In genomic region chr12:86285704-86286103, GRCm38 (mm10) we compare ENCODE assay signal across 18 mouse cellular contexts. TPM values are rescaled to one million over a fixed set of nuclear protein-coding genes. Genes with fewer than 3 reads are reported as not detected.
DNase-seq lines count a peak whose midpoint lies in the region; ATAC-seq and TF ChIP-seq lines count a peak whose summit lies in the region.
"Had no signal": no experiment of that assay in that cellular context is flagged by ENCODE, and none has a peak within 500 bp of the region (broad histone marks: within the 10 kb centered on the region; RNA-seq: fewer than 3 reads in every experiment).

No protein-coding gene starts in this region.

- no peak overlapping the region for H3K9ac ChIP-seq in intestine, postnatal 0 days (ENCODE audit: low read depth, low read length)
- H3K9ac ChIP-seq in intestine, embryonic 15.5 days = no peak overlapping the region
- no peak overlapping the region for H3K9ac ChIP-seq in lung, embryonic 14.5 days
- no peak overlapping the region for H3K9ac ChIP-seq in stomach, postnatal 0 days (ENCODE audit: low read length)
- H3K9ac ChIP-seq: embryonic facial prominence, embryonic 12.5 days; heart, embryonic 13.5 days; hindbrain, embryonic 13.5 days had no signal

- 100% methylated on average over 2 of the region's 2 CpGs for WGBS in intestine, postnatal 0 days
- 93% methylated on average over 2 of the region's 2 CpGs for WGBS in intestine, embryonic 15.5 days
- 92% methylated on average over 2 of the region's 2 CpGs for WGBS in lung, embryonic 14.5 days
- WGBS in stomach, postnatal 0 days = 99% methylated on average over 2 of the region's 2 CpGs
- 91% methylated on average over 2 of the region's 2 CpGs for WGBS in embryonic facial prominence, embryonic 10.5 days

- no peaks in the 10 kb centered on the region for H3K4me1 ChIP-seq in intestine, postnatal 0 days (replicated peaks; ENCODE audit: control insufficient read depth, insufficient read depth, low read length)
- no peaks in the 10 kb centered on the region for H3K4me1 ChIP-seq in intestine, embryonic 15.5 days (replicated peaks)
- no peaks in the 10 kb centered on the region for H3K4me1 ChIP-seq in lung, embryonic 14.5 days (ENCODE audit: insufficient read depth)
- no peaks in the 10 kb centered on the region for H3K4me1 ChIP-seq in stomach, postnatal 0 days (replicated peaks; ENCODE audit: control insufficient read depth, insufficient read depth)
- H3K4me1 ChIP-seq in embryonic facial prominence, embryonic 10.5 days = no peaks in the 10 kb centered on the region
- H3K4me1 ChIP-seq: embryonic facial prominence, embryonic 12.5 days had no signal

- no peaks in the 10 kb centered on the region for H3K27me3 ChIP-seq in intestine, postnatal 0 days (replicated peaks; ENCODE audit: control insufficient read depth, insufficient read depth, low read length)
- H3K27me3 ChIP-seq in intestine, embryonic 15.5 days (replicated peaks) = no peaks in the 10 kb centered on the region
- no peaks in the 10 kb centered on the region for H3K27me3 ChIP-seq in lung, embryonic 14.5 days (ENCODE audit: insufficient read depth, low read length)
- H3K27me3 ChIP-seq in stomach, postnatal 0 days (ENCODE audit: control insufficient read depth, insufficient read depth, low read length) = no peaks in the 10 kb centered on the region
- no peaks in the 10 kb centered on the region for H3K27me3 ChIP-seq in embryonic facial prominence, embryonic 10.5 days (replicated peaks; ENCODE audit: low read depth, poor library complexity, severe bottlenecking)
- H3K27me3 ChIP-seq: embryonic facial prominence, embryonic 12.5 days; heart, embryonic 13.5 days; hindbrain, embryonic 13.5 days had no signal

- no peak for DNase-seq in lung, embryonic 14.5 days
- no peak for DNase-seq in lung, adult 18-20 months
- peak; percentile 43 for DNase-seq in ES-CJ7 (ENCODE audit: low read depth, low spot score)
- no peak for DNase-seq in stomach, postnatal 0 days (ENCODE audit: low spot score)
- DNase-seq in embryonic facial prominence, embryonic 10.5 days (ENCODE audit: low spot score) = no peak
- DNase-seq: adrenal gland, adult 8-10 months; adrenal gland, postnatal 36 days; cerebellum, adult 2 months; cerebellum, postnatal 14 days; embryo, embryonic 11 days; gastrocnemius, postnatal 25 days had no signal

- TF ChIP-seq EP300 in stomach, postnatal 0 days (optimal IDR thresholded peaks at IDR 0.05) = no peak

- TF ChIP-seq CTCF in intestine, postnatal 0 days (IDR thresholded peaks at IDR 0.05; ENCODE audit: low read depth) = 0 out of 2 replicates have a peak, but pooled peaks have one; percentile 3
- TF ChIP-seq CTCF in lung, embryonic 14.5 days (IDR thresholded peaks at IDR 0.05; ENCODE audit: low read depth) = peak; percentile 14; the same call in 1 of the 2 replicates
- TF ChIP-seq CTCF in stomach, postnatal 0 days (IDR thresholded peaks at IDR 0.05; ENCODE audit: low read depth) = peak; percentile 14; the same call in 1 of the 2 replicates

- no peak for ATAC-seq in intestine, postnatal 0 days
- no peak for ATAC-seq in intestine, embryonic 15.5 days
- no peak for ATAC-seq in lung, embryonic 14.5 days (ENCODE audit: insufficient read depth)
- ATAC-seq in stomach, postnatal 0 days (ENCODE audit: low FRiP score, low TSS enrichment) = no peak
- ATAC-seq: forebrain, embryonic 16.5 days; hindbrain, postnatal 0 days had no signal

- no peak overlapping the region for H3K27ac ChIP-seq in intestine, postnatal 0 days (ENCODE audit: low read depth, low read length)
- H3K27ac ChIP-seq in intestine, embryonic 15.5 days = no peak overlapping the region
- no peak overlapping the region for H3K27ac ChIP-seq in lung, embryonic 14.5 days (ENCODE audit: low read depth)
- no peak overlapping the region for H3K27ac ChIP-seq in stomach, postnatal 0 days (replicated peaks)
- no peak overlapping the region for H3K27ac ChIP-seq in embryonic facial prominence, embryonic 10.5 days (replicated peaks)
- H3K27ac ChIP-seq: embryonic facial prominence, embryonic 12.5 days; heart, embryonic 13.5 days; hindbrain, embryonic 13.5 days; hindbrain, postnatal 0 days had no signal

- no peak overlapping the region for H3K4me2 ChIP-seq in intestine, postnatal 0 days (replicated peaks; ENCODE audit: low read depth)
- H3K4me2 ChIP-seq in intestine, embryonic 15.5 days (replicated peaks) = no peak overlapping the region
- H3K4me2 ChIP-seq in lung, embryonic 14.5 days = no peak overlapping the region
- H3K4me2 ChIP-seq in stomach, postnatal 0 days (replicated peaks; ENCODE audit: low read depth) = no peak overlapping the region
- H3K4me2 ChIP-seq: embryonic facial prominence, embryonic 12.5 days; heart, embryonic 13.5 days; hindbrain, embryonic 13.5 days had no signal

- H3K9me3 ChIP-seq in intestine, postnatal 0 days (ENCODE audit: control insufficient read depth) = no peaks in the 10 kb centered on the region
- H3K9me3 ChIP-seq in intestine, embryonic 15.5 days = no peaks in the 10 kb centered on the region
- no peaks in the 10 kb centered on the region for H3K9me3 ChIP-seq in lung, embryonic 14.5 days (ENCODE audit: low read depth, low read length)
- no peaks in the 10 kb centered on the region for H3K9me3 ChIP-seq in stomach, postnatal 0 days (ENCODE audit: control insufficient read depth, low read length)
- no peaks in the 10 kb centered on the region for H3K9me3 ChIP-seq in embryonic facial prominence, embryonic 10.5 days
- H3K9me3 ChIP-seq: embryonic facial prominence, embryonic 12.5 days; heart, embryonic 13.5 days; hindbrain, embryonic 13.5 days had no signal

- no peak overlapping the region for H3K4me3 ChIP-seq in intestine, postnatal 0 days (ENCODE audit: low read depth, low read length)
- no peak overlapping the region for H3K4me3 ChIP-seq in intestine, embryonic 15.5 days (replicated peaks)
- H3K4me3 ChIP-seq in lung, embryonic 14.5 days (ENCODE audit: low read depth, low read length) = no peak overlapping the region
- H3K4me3 ChIP-seq in stomach, postnatal 0 days (ENCODE audit: low read depth, low read length) = no peak overlapping the region
- no peak overlapping the region for H3K4me3 ChIP-seq in embryonic facial prominence, embryonic 10.5 days
- H3K4me3 ChIP-seq: embryonic facial prominence, embryonic 12.5 days; heart, embryonic 13.5 days; hindbrain, embryonic 13.5 days had no signal

- H3K36me3 ChIP-seq in intestine, postnatal 0 days (ENCODE audit: control insufficient read depth, insufficient read depth) = peaks cover 54% of the 10 kb centered on the region
- no peaks in the 10 kb centered on the region for H3K36me3 ChIP-seq in intestine, embryonic 15.5 days
- H3K36me3 ChIP-seq in lung, embryonic 14.5 days (ENCODE audit: insufficient read depth) = peaks cover 45% of the 10 kb centered on the region
- peaks cover 6% of the 10 kb centered on the region; the same call in 1 of the 2 replicates for H3K36me3 ChIP-seq in stomach, postnatal 0 days (ENCODE audit: control insufficient read depth, insufficient read depth, low read length)
- peaks cover 81% of the 10 kb centered on the region for H3K36me3 ChIP-seq in embryonic facial prominence, embryonic 10.5 days (replicated peaks)

RNA-seq across cellular contexts. Expression of gene Gpatch2l, which starts 44.0 kb away (rescaled TPM):
- 5.5 and 6.7 TPM in 2 replicates for polyA plus RNA-seq in intestine, postnatal 0 days (2015; fragmentation: Nextera tagmentation; extraction: Ambion mirVana)
- 10.7 and 11.5 TPM in 2 replicates for polyA plus RNA-seq in intestine, embryonic 15.5 days (2015; fragmentation: Nextera tagmentation; extraction: Ambion mirVana)
- polyA plus RNA-seq in lung, embryonic 14.5 days (2014; fragmentation: Nextera tagmentation; extraction: Ambion mirVana) = 16.1 and 18.2 TPM in 2 replicates
- polyA plus RNA-seq in stomach, postnatal 0 days (2015; fragmentation: Nextera tagmentation; extraction: Ambion mirVana) = 6.8 and 7.9 TPM in 2 replicates
- polyA plus RNA-seq in embryonic facial prominence, embryonic 10.5 days (2016; fragmentation: Nextera tagmentation; extraction: Ambion mirVana) = 16.5 and 16.8 TPM in 2 replicates
